Mouse (Mus musculus) E14TG2a.4 (cell line): ENCODE measurements at regions not wholly inside any gene's neighbourhood (a gene's known extent, or its start where the extent isn't known, plus 50 kb on each side); places are given as distances from the start of the nearest gene placed in this dataset.

ENCODE experiments used
- CTCF ChIP-seq: conservative IDR thresholded peaks from 2 replicates; pipeline ENCODE4 v1.5.1; 2014; ENCODE audit warnings: low read length
- NANOG ChIP-seq: IDR thresholded peaks from 2 replicates; pipeline ENCODE4 v1.6.1; 2014; ENCODE audit warnings: borderline replicate concordance, low read length, mixed read lengths
- POU5F1 ChIP-seq: IDR thresholded peaks from 2 replicates; pipeline ENCODE4 v1.6.1; 2014; ENCODE audit warnings: low read length, borderline replicate concordance

GRCm38 (mm10) chr19:53454059-53454458 lies 63.7 kb upstream of the Smndc1 start:
- no peak for TF ChIP-seq CTCF
- TF ChIP-seq POU5F1: no peak
- no peak for TF ChIP-seq NANOG
